Mouse (Mus musculus) spleen, postnatal 10 days (tissue): Measurements from ENCODE around the gene Rnf114.

ENCODE experiments used
- DNase-seq, 2 experiments: peaks; one replicate each; pipeline ENCODE4 v3.0.0; 2021 to 2022; ENCODE audit warnings: low spot score in 2 of 2

The Rnf114 gene

GRCm38 (mm10) chr2:167564551-167565311 is 72.3 kb downstream of the Rnf114 start:
- no peak for DNase-seq

- no peak for DNase-seq
Observed at GRCm38 (mm10) chr2:167565312-167565656, 72.8 kb downstream of the Rnf114 start.

DNA sequence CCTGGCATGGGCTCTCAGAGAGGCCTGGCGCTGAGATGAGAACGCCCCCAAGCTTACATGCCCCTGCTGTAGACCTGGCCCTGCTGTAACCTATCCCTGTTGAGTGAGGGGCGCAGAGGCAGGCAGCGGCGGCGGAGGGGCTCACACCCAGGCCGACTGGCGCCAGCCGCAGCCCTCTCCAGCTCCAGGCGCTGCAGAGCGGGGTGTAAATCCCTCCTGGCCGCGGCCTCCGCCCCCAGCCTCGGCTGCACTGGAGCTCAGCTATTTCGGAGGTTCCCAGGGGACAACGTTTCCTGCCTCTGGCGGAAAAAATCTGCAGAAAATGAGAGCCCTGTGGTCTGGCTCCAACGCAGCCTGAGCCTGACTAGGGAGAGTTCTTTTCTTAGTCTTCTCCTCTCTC is 73.2 kb downstream of the Rnf114 start:
- no peak for DNase-seq
